Mouse (Mus musculus) midbrain, embryonic 13.5 days (tissue): Measurements from ENCODE around the gene P2rx5. TPM values are rescaled to one million over a fixed set of nuclear protein-coding genes. Genes with fewer than 3 reads are reported as not detected.

Source experiments
- ATAC-seq: fragments of 200-750 bp; cut with Nextera tagmentation; 2 replicates; pipeline ENCODE4 v1.8.0; 2017; ENCODE audit warnings: mild to moderate bottlenecking, moderate TSS enrichment, moderate library complexity
- H3K27ac ChIP-seq: fragments of 300-500 bp; sonication (generic); 2 replicates; pipeline ENCODE4 v1.5.1; 2015; ENCODE audit warnings: inconsistent platforms, mild to moderate bottlenecking, moderate library complexity
- H3K27me3 ChIP-seq: fragments of 300-500 bp; sonication (generic); 2 replicates; pipeline ENCODE4 v1.6.1; 2015; ENCODE audit warnings: mild to moderate bottlenecking, inconsistent platforms
- H3K36me3 ChIP-seq: fragments of 300-500 bp; sonication (generic); 2 replicates; pipeline ENCODE4 v1.6.1; 2015; ENCODE audit warnings: mild to moderate bottlenecking, inconsistent platforms
- H3K4me1 ChIP-seq: fragments of 300-500 bp; sonication (generic); replicated peaks from 2 replicates; pipeline ENCODE4 v1.6.1; 2015; ENCODE audit warnings: inconsistent platforms
- H3K4me2 ChIP-seq: fragments of 300-500 bp; sonication (generic); replicated peaks from 2 replicates; pipeline ENCODE4 v1.6.1; 2015; ENCODE audit warnings: moderate library complexity, mild to moderate bottlenecking, inconsistent platforms
- H3K4me3 ChIP-seq: fragments of 300-500 bp; sonication (generic); replicated peaks from 2 replicates; pipeline ENCODE4 v1.5.1; 2015; ENCODE audit warnings: mild to moderate bottlenecking, inconsistent platforms
- H3K9ac ChIP-seq: fragments of 300-500 bp; sonication (generic); replicated peaks from 2 replicates; pipeline ENCODE4 v1.6.1; 2015; ENCODE audit warnings: mild to moderate bottlenecking, inconsistent platforms
- H3K9me3 ChIP-seq: fragments of 300-500 bp; sonication (generic); 2 replicates; pipeline ENCODE4 v1.6.1; 2016; ENCODE audit warnings: mild to moderate bottlenecking, inconsistent platforms
- WGBS: fragments of 180-500 bp; shearing (Covaris S2); methylation state at CpG from one replicate; pipeline ENCODE4 v1.1.7; 2015; 5-methylcytosine and 5-hydroxymethylcytosine counted together
- polyA plus RNA-seq: library from polyadenylated mRNA; unstranded; fragments of >200 nt; fragmentation: Nextera tagmentation; extraction: Ambion mirVana; gene quantifications from 2 replicates; pipeline ENCODE4 v1.2.1, GENCODE M21; 2015

P2rx5 gene
- polyA plus RNA-seq, 1 experiment from 2014 or later, result 0.20 TPM

- ATAC-seq, result no peak
- H3K4me1 ChIP-seq, result no peaks in the 10 kb centered on the region
- no peaks in the 10 kb centered on the region for H3K27me3 ChIP-seq
- 54% methylated on average over 7 of the region's 7 CpGs for WGBS
- H3K9me3 ChIP-seq, result no peaks in the 10 kb centered on the region
- no peak overlapping the region for H3K9ac ChIP-seq
- H3K4me3 ChIP-seq, result no peak overlapping the region
- H3K4me2 ChIP-seq, result no peak overlapping the region
- no peak overlapping the region for H3K27ac ChIP-seq
- no peaks in the 10 kb centered on the region for H3K36me3 ChIP-seq
Observed at GRCm38 (mm10) chr11:73146975-73147365, 13.3 kb upstream of the P2rx5 start.

GRCm38 (mm10) chr11:73148209-73148608 lies 12.0 kb upstream of the P2rx5 start:
- Histone ChIP-seq H3K27me3 (no peaks in the 10 kb centered on the region), H3K27ac (no peak overlapping the region), H3K36me3 (no peaks in the 10 kb centered on the region), H3K4me2 (no peak overlapping the region), H3K9me3 (no peaks in the 10 kb centered on the region), H3K9ac (no peak overlapping the region), H3K4me1 (no peaks in the 10 kb centered on the region), H3K4me3 (no peak overlapping the region)
- WGBS, result 75% methylated on average over 9 of the region's 9 CpGs
- no peak for ATAC-seq

- H3K27ac ChIP-seq, result no peak overlapping the region
- 84% methylated on average over 6 of the region's 6 CpGs for WGBS
- H3K4me3 ChIP-seq, result no peak overlapping the region
- H3K9ac ChIP-seq, result no peak overlapping the region
- H3K9me3 ChIP-seq, result no peaks in the 10 kb centered on the region
- ATAC-seq, result no peak
- no peaks in the 10 kb centered on the region for H3K36me3 ChIP-seq
- peaks cover 19% of the 10 kb centered on the region for H3K27me3 ChIP-seq
- H3K4me2 ChIP-seq, result no peak overlapping the region
- H3K4me1 ChIP-seq, result peaks cover 1% of the 10 kb centered on the region
Observed at GRCm38 (mm10) chr11:73155071-73155470, 5.2 kb upstream of the P2rx5 start.

GRCm38 (mm10) chr11:73160811-73161200 lies 585 bp downstream of the P2rx5 start:
- Histone ChIP-seq H3K4me1 (peaks cover 11% of the 10 kb centered on the region), H3K36me3 (no peaks in the 10 kb centered on the region), H3K4me3 (peak overlapping the region; percentile 43), H3K27ac (no peak overlapping the region), H3K9me3 (no peaks in the 10 kb centered on the region), H3K27me3 (peaks cover 36% of the 10 kb centered on the region), H3K9ac (no peak overlapping the region), H3K4me2 (peak overlapping the region; percentile 71)
- no peak for ATAC-seq
- whole genome bisulfite sequencing, result 29% methylated on average over 6 of the region's 6 CpGs

GRCm38 (mm10) chr11:73161616-73162015 lies 1.4 kb downstream of the P2rx5 start:
- no peak overlapping the region for H3K4me2 ChIP-seq
- H3K4me1 ChIP-seq, result peaks cover 11% of the 10 kb centered on the region
- no peak overlapping the region for H3K4me3 ChIP-seq
- 89% methylated on average over 4 of the region's 4 CpGs for WGBS
- H3K27me3 ChIP-seq, result peaks cover 36% of the 10 kb centered on the region
- ATAC-seq, result no peak
- no peak overlapping the region for H3K9ac ChIP-seq
- no peaks in the 10 kb centered on the region for H3K36me3 ChIP-seq
- H3K9me3 ChIP-seq, result no peaks in the 10 kb centered on the region
- no peak overlapping the region for H3K27ac ChIP-seq

GRCm38 (mm10) chr11:73162284-73162683 lies 2.1 kb downstream of the P2rx5 start:
- ATAC-seq, result no peak
- no peak overlapping the region for H3K9ac ChIP-seq
- peaks cover 11% of the 10 kb centered on the region for H3K4me1 ChIP-seq
- peaks cover 36% of the 10 kb centered on the region for H3K27me3 ChIP-seq
- no peak overlapping the region for H3K4me2 ChIP-seq
- no peaks in the 10 kb centered on the region for H3K9me3 ChIP-seq
- no peaks in the 10 kb centered on the region for H3K36me3 ChIP-seq
- no peak overlapping the region for H3K4me3 ChIP-seq
- 83% methylated on average over 5 of the region's 5 CpGs for WGBS
- H3K27ac ChIP-seq, result no peak overlapping the region

- WGBS, result 86% methylated on average over 8 of the region's 8 CpGs
- no peaks in the 10 kb centered on the region for H3K9me3 ChIP-seq
- H3K36me3 ChIP-seq, result peaks cover 19% of the 10 kb centered on the region
- no peak overlapping the region for H3K4me2 ChIP-seq
- H3K9ac ChIP-seq, result no peak overlapping the region
- no peak overlapping the region for H3K4me3 ChIP-seq
- no peak overlapping the region for H3K27ac ChIP-seq
- no peak for ATAC-seq
- no peaks in the 10 kb centered on the region for H3K4me1 ChIP-seq
- no peaks in the 10 kb centered on the region for H3K27me3 ChIP-seq
Observed at GRCm38 (mm10) chr11:73168071-73168470, 7.8 kb downstream of the P2rx5 start.

- Histone ChIP-seq H3K9me3 (no peaks in the 10 kb centered on the region), H3K27ac (no peak overlapping the region), H3K4me3 (no peak overlapping the region), H3K9ac (no peak overlapping the region), H3K4me1 (no peaks in the 10 kb centered on the region), H3K36me3 (peaks cover 24% of the 10 kb centered on the region), H3K4me2 (no peak overlapping the region), H3K27me3 (no peaks in the 10 kb centered on the region)
- 81% methylated on average over 6 of the region's 6 CpGs for WGBS
- ATAC-seq, result no peak
Observed at GRCm38 (mm10) chr11:73168576-73168975, 8.4 kb downstream of the P2rx5 start.

GRCm38 (mm10) chr11:73169231-73169630 lies 9.0 kb downstream of the P2rx5 start:
- 40% methylated on average over 4 of the region's 4 CpGs for WGBS
- ATAC-seq, result peak; percentile 59

GRCm38 (mm10) chr11:73172186-73172585 lies 12.0 kb downstream of the P2rx5 start:
- H3K36me3 ChIP-seq, result peaks cover 35% of the 10 kb centered on the region
- H3K4me1 ChIP-seq, result peaks cover 18% of the 10 kb centered on the region
- no peak overlapping the region for H3K4me3 ChIP-seq
- H3K27ac ChIP-seq, result no peak overlapping the region
- no peaks in the 10 kb centered on the region for H3K27me3 ChIP-seq
- H3K9me3 ChIP-seq, result no peaks in the 10 kb centered on the region
- no peak overlapping the region for H3K4me2 ChIP-seq
- H3K9ac ChIP-seq, result no peak overlapping the region
- 74% methylated on average over 5 of the region's 5 CpGs for WGBS
- ATAC-seq, result no peak

More at GRCm38 (mm10) chr11:73169231-73169630, 9.0 kb downstream of the P2rx5 start:
- Histone ChIP-seq H3K36me3 (peaks cover 31% of the 10 kb centered on the region), H3K4me1 (no peaks in the 10 kb centered on the region; the same call in 1 of the 2 replicates), H3K27me3 (no peaks in the 10 kb centered on the region), H3K4me3 (no peak overlapping the region), H3K9ac (no peak overlapping the region), H3K27ac (no peak overlapping the region), H3K9me3 (no peaks in the 10 kb centered on the region), H3K4me2 (no peak overlapping the region)

- Histone ChIP-seq H3K9me3 (no peaks in the 10 kb centered on the region), H3K4me2 (peak overlapping the region; percentile 81), H3K4me3 (peak overlapping the region; percentile 96), H3K9ac (peak overlapping the region; percentile 95), H3K27ac (no peak overlapping the region), H3K4me1 (peaks cover 42% of the 10 kb centered on the region), H3K36me3 (peaks cover 39% of the 10 kb centered on the region), H3K27me3 (no peaks in the 10 kb centered on the region)
- ATAC-seq, result no peak
- WGBS, result 55% methylated on average over 8 of the region's 8 CpGs
Observed at GRCm38 (mm10) chr11:73175612-73176011, 15.4 kb downstream of the P2rx5 start.

GRCm38 (mm10) chr11:73176186-73176585 lies 16.0 kb downstream of the P2rx5 start:
- ATAC-seq, result no peak
- Histone ChIP-seq H3K4me3 (peak overlapping the region; percentile 96), H3K27me3 (no peaks in the 10 kb centered on the region), H3K9me3 (no peaks in the 10 kb centered on the region), H3K4me2 (peak overlapping the region; percentile 81), H3K27ac (peak overlapping the region; percentile 86), H3K9ac (peak overlapping the region; percentile 95), H3K4me1 (peaks cover 42% of the 10 kb centered on the region), H3K36me3 (peaks cover 37% of the 10 kb centered on the region)
- WGBS, result 2% methylated on average over 14 of the region's 15 CpGs
